Mouse (Mus musculus): ENCODE measurements around the gene Mis18a.

DNA sequence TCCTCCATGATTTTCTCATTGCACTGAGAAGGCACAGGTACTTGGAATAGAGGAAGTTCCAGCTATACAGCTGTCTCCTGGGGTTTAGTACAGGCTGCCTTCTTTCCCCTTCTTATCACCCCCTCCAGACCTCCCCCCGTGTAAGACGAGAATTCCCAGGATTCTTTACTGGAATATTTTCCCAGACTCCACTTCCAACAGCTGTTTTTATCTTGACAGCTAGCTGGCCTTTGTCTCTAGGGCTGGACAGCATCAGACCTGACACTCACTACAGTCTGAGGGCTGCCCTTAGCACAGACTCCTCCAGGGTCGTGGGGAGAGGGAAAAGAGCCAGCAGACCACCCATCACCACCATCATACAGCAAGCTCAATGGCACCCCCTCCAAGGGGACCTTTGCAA lies 20.9 kb downstream of the Mis18a start:
- no peak for TF ChIP-seq POLR2A (IDR thresholded peaks at IDR 0.05; ENCODE audit: low read depth, low read length)
- TF ChIP-seq CTCF (IDR thresholded peaks at IDR 0.05; ENCODE audit: borderline replicate concordance, insufficient read depth, low read length): no peak
